23 mouse cellular contexts compared by ENCODE assay signal in genomic region chr3:93589629-93590028, GRCm38 (mm10). TPM values are rescaled to one million over a fixed set of nuclear protein-coding genes. Genes with fewer than 3 reads are reported as not detected.
A peak's percentile ranks its signal among the peaks of the same experiment; 100 is the strongest.
DNase-seq lines count a peak whose midpoint lies in the region; ATAC-seq and TF ChIP-seq lines count a peak whose summit lies in the region.
"Had no signal": no experiment of that assay in that cellular context is flagged by ENCODE, and none has a peak within 500 bp of the region (broad histone marks: within the 10 kb centered on the region; RNA-seq: fewer than 3 reads in every experiment).

No protein-coding gene starts in this region.

- H3K36me3 ChIP-seq in heart, postnatal 0 days (replicated peaks; ENCODE audit: control insufficient read depth, insufficient read depth, low read length): no peaks in the 10 kb centered on the region
- no peaks in the 10 kb centered on the region for H3K36me3 ChIP-seq in heart, embryonic 12.5 days
- H3K36me3 ChIP-seq in liver, adult 2 months (ENCODE audit: control insufficient read depth, insufficient read depth, low read length): no peaks in the 10 kb centered on the region
- H3K36me3 ChIP-seq in kidney, embryonic 16.5 days (ENCODE audit: insufficient read depth, low read length): no peaks in the 10 kb centered on the region
- no peaks in the 10 kb centered on the region for H3K36me3 ChIP-seq in hindbrain, embryonic 13.5 days
- H3K36me3 ChIP-seq: embryonic facial prominence, embryonic 13.5 days; forebrain, embryonic 12.5 days; hindbrain, embryonic 12.5 days had no signal

- H3K4me2 ChIP-seq in heart, postnatal 0 days (ENCODE audit: low read depth, low read length): no peak overlapping the region
- H3K4me2 ChIP-seq in heart, embryonic 12.5 days: no peak overlapping the region
- H3K4me2 ChIP-seq in kidney, embryonic 16.5 days (replicated peaks; ENCODE audit: low read depth, low read length): no peak overlapping the region
- H3K4me2 ChIP-seq in hindbrain, embryonic 13.5 days: no peak overlapping the region
- H3K4me2 ChIP-seq: embryonic facial prominence, embryonic 13.5 days; forebrain, embryonic 12.5 days; heart, embryonic 11.5 days; hindbrain, embryonic 12.5 days had no signal

- WGBS in heart, postnatal 0 days: 59% methylated on average over 5 of the region's 5 CpGs
- 81% methylated on average over 5 of the region's 5 CpGs for WGBS in heart, embryonic 12.5 days
- WGBS in liver, adult 2 months: 41% methylated on average over 5 of the region's 5 CpGs
- 75% methylated on average over 5 of the region's 5 CpGs for WGBS in kidney, embryonic 16.5 days
- 92% methylated on average over 5 of the region's 5 CpGs for WGBS in hindbrain, embryonic 13.5 days

- no peak overlapping the region for H3K9ac ChIP-seq in heart, postnatal 0 days (replicated peaks; ENCODE audit: low read depth, low read length)
- H3K9ac ChIP-seq in heart, embryonic 12.5 days: no peak overlapping the region
- no peak overlapping the region for H3K9ac ChIP-seq in liver, adult 2 months (ENCODE audit: low read depth, low read length)
- H3K9ac ChIP-seq in kidney, embryonic 16.5 days (replicated peaks; ENCODE audit: low read length): no peak overlapping the region
- no peak overlapping the region for H3K9ac ChIP-seq in hindbrain, embryonic 13.5 days
- H3K9ac ChIP-seq: embryonic facial prominence, embryonic 13.5 days; forebrain, embryonic 12.5 days; hindbrain, embryonic 12.5 days had no signal

- TF ChIP-seq CTCF in heart, postnatal 0 days (IDR thresholded peaks at IDR 0.05; ENCODE audit: low read depth): no peak
- TF ChIP-seq CTCF in liver, adult 2 months (IDR thresholded peaks at IDR 0.05; ENCODE audit: low read depth, low read length): no peak

- H3K4me1 ChIP-seq in heart, postnatal 0 days (ENCODE audit: control insufficient read depth, insufficient read depth): no peaks in the 10 kb centered on the region
- no peaks in the 10 kb centered on the region for H3K4me1 ChIP-seq in heart, embryonic 12.5 days (replicated peaks)
- H3K4me1 ChIP-seq in liver, adult 2 months (ENCODE audit: control insufficient read depth, insufficient read depth, low read length): peaks cover 2% of the 10 kb centered on the region
- peaks cover 7% of the 10 kb centered on the region; the same call in 1 of the 2 replicates for H3K4me1 ChIP-seq in kidney, embryonic 16.5 days (ENCODE audit: insufficient read depth, low read length)
- H3K4me1 ChIP-seq in hindbrain, embryonic 13.5 days (replicated peaks): no peaks in the 10 kb centered on the region
- H3K4me1 ChIP-seq: embryonic facial prominence, embryonic 13.5 days; forebrain, embryonic 12.5 days; hindbrain, embryonic 12.5 days had no signal

- H3K79me2 ChIP-seq in liver, adult 2 months (ENCODE audit: control insufficient read depth, insufficient read depth, low read length): no peaks in the 10 kb centered on the region

- peak; percentile 20 for DNase-seq in heart, postnatal 0 days (ENCODE audit: low spot score)
- DNase-seq in liver, adult 2 months (ENCODE audit: extremely low read depth, low read depth, low spot score): peak; percentile 53
- no peak for DNase-seq in liver
- DNase-seq in kidney, postnatal 25 days: peak; percentile 57 to 80
- no peak for DNase-seq in layer of hippocampus, adult 9-10 months (ENCODE audit: low spot score)
- DNase-seq: adrenal gland, adult 2 months; adrenal gland, postnatal 25 days; cerebellum, adult 18-20 months; cerebellum, adult 9-11 months; cerebellum, postnatal 36 days; gastrocnemius, adult 2 months; gastrocnemius, postnatal 25 days; heart, postnatal 4 days had no signal

- ATAC-seq in heart, postnatal 0 days (ENCODE audit: insufficient read depth, low read depth): no peak
- no peak for ATAC-seq in heart, embryonic 12.5 days (ENCODE audit: insufficient number of reproducible peaks, low FRiP score)
- ATAC-seq in kidney, embryonic 16.5 days (ENCODE audit: low FRiP score, low TSS enrichment): no peak
- ATAC-seq in hindbrain, embryonic 13.5 days (ENCODE audit: low FRiP score): no peak
- ATAC-seq: activated CD4-positive, CD25-positive, alpha-beta regulatory T cell, adult 4 months; hindbrain, postnatal 0 days; Patski had no signal

- no peaks in the 10 kb centered on the region for H3K27me3 ChIP-seq in heart, postnatal 0 days (ENCODE audit: control insufficient read depth, insufficient read depth, low read length)
- H3K27me3 ChIP-seq in heart, embryonic 12.5 days (replicated peaks): no peaks in the 10 kb centered on the region
- H3K27me3 ChIP-seq in liver, adult 2 months (ENCODE audit: control insufficient read depth, insufficient read depth, low read length): no peaks in the 10 kb centered on the region
- no peaks in the 10 kb centered on the region for H3K27me3 ChIP-seq in kidney, embryonic 16.5 days (ENCODE audit: insufficient read depth, low read length)
- peaks cover 11% of the 10 kb centered on the region; the same call in 1 of the 2 replicates for H3K27me3 ChIP-seq in hindbrain, embryonic 13.5 days
- H3K27me3 ChIP-seq: embryonic facial prominence, embryonic 13.5 days; forebrain, embryonic 12.5 days; hindbrain, embryonic 12.5 days; Patski had no signal

- H3K27ac ChIP-seq in heart, postnatal 0 days (ENCODE audit: low read depth): peak overlapping the region; percentile 46
- H3K27ac ChIP-seq in heart, embryonic 12.5 days (ENCODE audit: poor library complexity, severe bottlenecking): no peak overlapping the region
- no peak overlapping the region for H3K27ac ChIP-seq in liver, adult 2 months (replicated peaks; ENCODE audit: insufficient read depth, low read depth, low read length)
- H3K27ac ChIP-seq in kidney, embryonic 16.5 days (ENCODE audit: low read length): peak overlapping the region; percentile 50; the same call in 1 of the 2 replicates
- no peak overlapping the region for H3K27ac ChIP-seq in hindbrain, embryonic 13.5 days
- H3K27ac ChIP-seq: embryonic facial prominence, embryonic 13.5 days; forebrain, embryonic 12.5 days; gastrocnemius, adult 2 months; hindbrain, embryonic 12.5 days; hindbrain, postnatal 0 days had no signal

- no peak for TF ChIP-seq EP300 in heart, postnatal 0 days (IDR thresholded peaks at IDR 0.05; ENCODE audit: low read depth)

- H3K4me3 ChIP-seq in heart, postnatal 0 days (ENCODE audit: low read depth, low read length): no peak overlapping the region
- no peak overlapping the region for H3K4me3 ChIP-seq in heart, embryonic 12.5 days
- no peak overlapping the region for H3K4me3 ChIP-seq in liver, adult 2 months (ENCODE audit: insufficient read depth, low read depth, low read length)
- no peak overlapping the region for H3K4me3 ChIP-seq in kidney, embryonic 16.5 days (ENCODE audit: low read length)
- no peak overlapping the region for H3K4me3 ChIP-seq in hindbrain, embryonic 13.5 days
- H3K4me3 ChIP-seq: embryonic facial prominence, embryonic 13.5 days; forebrain, embryonic 12.5 days; gastrocnemius, adult 2 months; hindbrain, embryonic 12.5 days had no signal

- no peaks in the 10 kb centered on the region for H3K9me3 ChIP-seq in heart, postnatal 0 days (replicated peaks; ENCODE audit: control insufficient read depth, low read length)
- H3K9me3 ChIP-seq in heart, embryonic 12.5 days (replicated peaks): no peaks in the 10 kb centered on the region
- H3K9me3 ChIP-seq in kidney, embryonic 16.5 days (ENCODE audit: low read length): no peaks in the 10 kb centered on the region
- no peaks in the 10 kb centered on the region for H3K9me3 ChIP-seq in hindbrain, embryonic 13.5 days
- H3K9me3 ChIP-seq: embryonic facial prominence, embryonic 13.5 days; forebrain, embryonic 12.5 days; hindbrain, embryonic 12.5 days had no signal

- TF ChIP-seq POLR2A in liver, adult 2 months (IDR thresholded peaks at IDR 0.05; ENCODE audit: extremely low read depth, insufficient read depth, low read length): no peak

RNA-seq across cellular contexts. Expression of gene S100a10, which starts 34.7 kb away (rescaled TPM):
- 199 and 247 TPM in 2 replicates for total RNA-seq in heart, postnatal 0 days (2014; rRNA removed; ENCODE audit: low replicate concordance)
- 174 and 192 TPM in 2 replicates for polyA plus RNA-seq in heart, postnatal 0 days (2015; fragmentation: Nextera tagmentation; extraction: Ambion mirVana)
- polyA plus RNA-seq in heart, embryonic 12.5 days (2016; fragmentation: Nextera tagmentation; extraction: Ambion mirVana): 186 and 199 TPM in 2 replicates
- total RNA-seq in liver, adult 2 months (2014; rRNA removed): 147 and 292 TPM in 2 replicates
- polyA plus RNA-seq in liver, adult 2 months (2012; rRNA removed): 80.0 and 88.2 TPM in 2 replicates
- polyA plus RNA-seq in kidney, embryonic 16.5 days (2015; fragmentation: Nextera tagmentation; extraction: Ambion mirVana): 487 TPM in 2 replicates
- polyA plus RNA-seq in hindbrain, embryonic 13.5 days (2015; fragmentation: Nextera tagmentation; extraction: Ambion mirVana): 191 and 200 TPM in 2 replicates

Comparison
In these comparisons a context has a peak if more than half of its experiments do, and no peak if none do; other contexts are left out.
1. DNase-seq: peak in heart, postnatal 0 days (single experiment), liver, adult 2 months (single experiment) and kidney, postnatal 25 days (2 of 2); none in liver (single experiment) and layer of hippocampus, adult 9-10 months (single experiment).
2. H3K27ac ChIP-seq: peak in heart, postnatal 0 days (single experiment) and kidney, embryonic 16.5 days (single experiment); none in heart, embryonic 12.5 days (single experiment), liver, adult 2 months (single experiment) and hindbrain, embryonic 13.5 days (single experiment).